Mouse (Mus musculus): ENCODE data around the gene Slc22a15.

- TF ChIP-seq POLR2A (IDR thresholded peaks at IDR 0.05; ENCODE audit: control insufficient read depth, extremely low read depth, insufficient read depth, low read length, poor library complexity) (no peak), CTCF (IDR thresholded peaks at IDR 0.05; ENCODE audit: borderline replicate concordance, control insufficient read depth, extremely low read depth, insufficient read depth, low read length, poor library complexity) (no peak)
These were observed 40.1 kb upstream of the Slc22a15 start for GRCm38 (mm10) chr3:101964352-101964751.
